Mouse (Mus musculus) c-Kit-negative CD71-positive TER-119-positive erythroid progenitor cells, embryonic 14.5 days (primary cell): ENCODE measurements around the gene Cop1.

ENCODE experiments used
- DNase-seq: peaks from one replicate; pipeline ENCODE4 v3.0.0-alpha.2; 2013; ENCODE audit warnings: low read depth, low spot score

Cop1 gene

GRCm38 (mm10) chr1:159290219-159290618 lies 58.1 kb downstream of the Cop1 start:
- DNase-seq = no peak

- DNase-seq = no peak
Measured at GRCm38 (mm10) chr1:159290859-159291258, 58.7 kb downstream of the Cop1 start.

- no peak for DNase-seq
Measured at GRCm38 (mm10) chr1:159301418-159302082, 69.4 kb downstream of the Cop1 start.

DNA sequence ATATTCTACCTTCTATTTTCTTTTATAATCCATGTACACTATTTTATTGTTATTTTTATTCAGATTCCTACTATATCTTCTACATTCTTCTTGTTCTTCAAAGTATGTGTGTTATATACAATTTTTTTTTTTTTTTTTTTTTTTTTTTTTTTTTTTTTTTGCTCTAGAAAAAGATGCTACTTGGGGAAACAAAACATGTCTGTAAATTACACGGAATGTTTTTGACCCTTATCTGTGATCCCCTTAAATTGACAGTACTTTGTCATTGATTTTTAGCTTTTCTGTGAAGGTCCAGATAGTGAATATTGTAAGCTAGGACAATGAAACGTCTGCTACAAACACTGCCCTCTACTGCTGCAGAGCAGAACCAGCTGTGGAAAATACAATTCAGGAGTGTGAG lies 81.5 kb downstream of the Cop1 start:
- no peak for DNase-seq

DNA sequence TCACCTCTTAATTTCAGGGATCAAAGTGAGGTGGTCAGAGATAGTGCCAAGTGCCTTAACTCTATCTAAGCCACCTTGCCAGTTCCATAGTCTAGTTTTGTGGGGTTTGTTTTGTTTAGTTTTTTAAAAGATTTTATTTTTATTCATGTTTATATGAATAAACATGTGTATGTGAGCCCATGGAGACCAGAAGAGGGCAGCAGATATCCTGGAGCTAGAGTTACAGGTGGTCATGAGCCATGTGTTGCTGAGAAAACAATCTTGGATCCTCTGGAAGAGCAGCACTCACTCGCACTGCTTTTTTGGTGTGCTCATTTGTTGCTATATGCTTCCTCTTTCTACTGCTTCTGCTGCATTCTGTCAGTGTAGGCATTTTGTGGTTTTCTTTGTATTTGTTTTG lies 90.5 kb downstream of the Cop1 start:
- DNase-seq = no peak

DNA sequence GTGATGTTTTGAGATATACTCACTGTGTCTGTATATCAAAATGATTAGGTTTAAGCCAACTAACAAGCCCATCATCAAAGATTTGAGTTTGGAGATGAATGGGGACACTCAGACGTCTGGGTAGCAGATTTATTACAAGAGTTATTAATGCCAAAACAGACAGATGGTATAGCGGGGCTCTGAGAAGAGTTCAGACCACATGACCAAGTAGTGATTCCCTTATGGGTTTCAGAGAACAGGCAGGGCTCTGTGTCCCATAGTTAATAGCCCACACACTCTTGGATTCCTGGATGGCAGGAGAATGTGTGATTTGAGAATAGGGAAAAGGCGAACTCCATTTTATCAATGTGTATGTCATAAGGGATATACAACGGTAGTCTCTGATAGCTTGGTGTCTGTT lies 98.9 kb downstream of the Cop1 start:
- DNase-seq = no peak

DNA sequence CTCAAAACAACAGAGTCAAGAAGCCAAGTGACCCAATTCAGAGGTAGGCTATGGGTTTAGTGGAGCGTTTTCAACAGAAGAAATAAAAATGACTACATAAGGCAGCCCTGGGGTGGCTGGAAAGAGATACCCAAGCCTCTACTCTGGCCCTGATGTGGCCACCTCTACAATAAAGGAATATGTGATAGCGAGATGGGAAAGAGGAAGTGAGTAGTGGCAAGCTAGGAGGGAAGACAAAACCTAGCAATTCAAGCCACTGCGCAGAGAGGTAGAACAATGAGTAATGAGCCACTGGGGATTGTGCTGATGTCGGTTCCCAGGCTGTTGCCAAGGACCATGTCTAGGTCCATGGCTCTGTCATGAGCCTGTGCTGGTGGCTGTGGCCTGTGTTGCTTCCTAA lies 102.0 kb downstream of the Cop1 start:
- DNase-seq = no peak

GRCm38 (mm10) chr1:159342355-159342754 lies 110.2 kb downstream of the Cop1 start:
- DNase-seq = no peak

DNA sequence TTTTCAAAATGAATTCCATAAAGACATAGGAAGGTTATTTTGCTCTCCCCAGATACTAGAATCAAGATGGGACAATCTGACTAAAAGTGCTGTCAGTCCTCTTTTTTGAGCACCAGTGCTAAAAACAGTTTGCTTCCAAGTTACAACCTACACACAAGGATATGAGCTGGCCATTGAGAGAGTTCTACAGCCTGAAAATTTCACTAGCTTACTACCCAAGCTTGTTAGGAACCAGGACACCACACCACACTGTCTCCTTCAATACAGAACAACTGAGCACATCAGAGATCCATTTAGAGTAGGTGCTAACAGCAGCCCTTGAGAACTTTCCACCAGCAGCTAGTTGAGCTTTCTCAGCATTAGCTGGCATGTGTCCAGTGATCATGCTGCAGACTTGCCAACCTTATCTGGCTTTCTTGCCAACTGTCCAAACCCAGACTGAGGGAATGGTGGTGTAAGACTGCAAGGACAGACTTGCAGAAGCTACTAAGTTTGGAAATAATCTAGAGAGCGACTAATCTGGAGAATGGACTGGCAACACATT lies 123.0 kb downstream of the Cop1 start:
- DNase-seq = no peak

DNA sequence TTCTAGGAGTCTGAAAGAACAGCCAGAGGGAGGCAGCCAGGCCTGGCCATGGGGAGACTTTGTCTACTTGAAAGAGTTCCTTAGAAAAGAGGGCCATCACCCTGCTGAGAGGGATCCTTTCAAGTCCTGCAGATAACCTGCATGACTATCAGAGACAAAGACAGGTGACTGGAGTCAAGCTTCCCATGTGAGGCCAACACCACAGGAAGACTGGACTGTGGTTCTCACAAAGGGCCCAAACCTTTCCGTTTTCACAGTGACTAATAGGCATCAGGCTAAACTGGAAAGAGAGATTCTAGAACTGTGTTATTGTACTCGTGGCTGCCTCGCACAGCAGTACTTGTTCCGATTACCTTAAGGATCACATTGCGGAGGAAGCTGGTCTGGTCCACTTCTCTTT lies 126.6 kb downstream of the Cop1 start:
- no peak for DNase-seq

- no peak for DNase-seq
Measured at GRCm38 (mm10) chr1:159371881-159372390, 139.8 kb downstream of the Cop1 start.

DNA sequence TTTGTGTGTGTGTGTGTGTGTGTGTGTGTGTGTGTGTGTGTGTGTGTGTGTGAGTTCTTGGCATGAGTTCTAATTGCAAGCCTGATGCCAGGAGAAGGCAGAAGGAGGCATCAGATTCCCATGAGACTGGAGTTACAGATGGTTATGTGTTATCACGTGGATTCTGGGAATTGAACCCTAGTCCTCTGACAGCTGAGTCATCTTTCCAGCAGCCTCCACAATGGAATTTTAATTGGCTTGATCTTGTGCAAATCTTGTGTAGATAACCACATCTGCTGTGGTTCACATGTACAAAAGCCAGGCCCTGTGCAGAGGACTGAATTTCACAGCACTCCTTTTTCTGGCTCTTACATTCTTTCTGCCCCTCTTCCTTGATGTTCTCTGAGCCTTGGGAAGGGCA lies 150.1 kb downstream of the Cop1 start:
- no peak for DNase-seq

GRCm38 (mm10) chr1:159382916-159383315 lies 150.8 kb downstream of the Cop1 start:
- DNase-seq = no peak

GRCm38 (mm10) chr1:159386458-159386857 lies 154.3 kb downstream of the Cop1 start:
- no peak for DNase-seq

DNA sequence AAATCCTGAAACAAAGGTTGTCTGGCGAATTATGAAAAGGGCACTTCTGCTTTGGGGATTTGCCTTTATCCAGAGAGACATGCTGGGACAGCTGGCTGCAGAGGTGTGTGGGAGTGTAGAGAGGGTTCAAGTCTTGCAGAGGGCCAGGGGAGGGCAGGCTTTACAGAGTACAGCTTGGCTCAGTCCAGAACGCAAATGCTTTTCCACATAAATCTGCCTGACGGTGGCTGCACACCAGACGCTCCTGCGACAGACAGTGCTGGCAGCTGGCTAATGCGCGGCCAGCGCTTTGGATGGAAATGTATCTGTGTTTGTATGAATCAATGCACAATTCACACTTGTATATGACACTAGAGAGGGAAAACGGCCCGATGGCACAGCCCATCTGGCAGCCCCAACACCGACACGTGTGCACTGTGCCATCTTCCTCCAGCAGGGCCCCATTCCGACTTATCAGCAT lies 156.5 kb downstream of the Cop1 start:
- DNase-seq = no peak

- DNase-seq = no peak
Measured at GRCm38 (mm10) chr1:159390049-159390448, 157.9 kb downstream of the Cop1 start.

DNA sequence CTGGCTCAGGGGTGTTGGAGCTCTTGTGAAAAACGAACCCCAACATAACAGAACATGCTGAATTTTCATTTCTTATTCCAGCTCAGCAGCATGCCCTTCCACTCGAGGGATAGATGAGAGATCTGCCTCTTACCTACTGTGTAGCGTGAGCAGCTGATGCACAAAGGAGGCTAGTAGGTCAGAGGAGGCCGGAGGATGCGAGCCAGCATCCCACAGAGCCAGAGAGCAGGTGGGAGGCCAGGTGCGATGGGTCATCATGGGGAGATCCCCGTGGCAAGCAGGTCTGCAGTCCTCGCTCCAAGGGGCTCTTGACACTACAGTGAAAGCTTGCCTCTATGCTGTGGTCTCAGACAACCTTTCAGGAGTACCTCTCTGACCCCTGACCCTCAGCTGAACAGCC lies 160.5 kb downstream of the Cop1 start:
- DNase-seq = no peak

- DNase-seq = no peak
Measured at GRCm38 (mm10) chr1:159393070-159393699, 161.1 kb downstream of the Cop1 start.

DNA sequence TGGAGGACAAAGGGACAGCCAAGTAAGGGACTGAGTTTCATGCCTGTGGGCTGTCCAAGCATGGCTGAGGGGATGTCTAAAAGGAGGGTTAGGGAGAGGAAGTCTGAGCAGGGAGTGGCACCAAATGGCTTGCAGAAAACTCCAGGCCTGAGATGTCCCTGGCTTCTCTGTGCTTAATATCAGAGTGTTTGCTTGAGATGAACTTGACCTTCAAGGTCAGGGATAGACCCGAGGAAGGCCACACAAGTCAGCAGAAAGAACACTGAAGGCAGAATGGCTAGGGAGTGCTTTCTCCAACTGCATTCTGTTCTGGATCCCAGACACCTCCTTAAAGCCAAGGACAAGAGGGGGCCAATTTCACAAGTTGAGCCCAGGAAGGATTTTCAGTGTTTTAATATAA lies 161.8 kb downstream of the Cop1 start:
- no peak for DNase-seq

- no peak for DNase-seq
Measured at GRCm38 (mm10) chr1:159396515-159396914, 164.4 kb downstream of the Cop1 start.
